Mouse (Mus musculus): Measurements from ENCODE around the gene Ift57.

DNA sequence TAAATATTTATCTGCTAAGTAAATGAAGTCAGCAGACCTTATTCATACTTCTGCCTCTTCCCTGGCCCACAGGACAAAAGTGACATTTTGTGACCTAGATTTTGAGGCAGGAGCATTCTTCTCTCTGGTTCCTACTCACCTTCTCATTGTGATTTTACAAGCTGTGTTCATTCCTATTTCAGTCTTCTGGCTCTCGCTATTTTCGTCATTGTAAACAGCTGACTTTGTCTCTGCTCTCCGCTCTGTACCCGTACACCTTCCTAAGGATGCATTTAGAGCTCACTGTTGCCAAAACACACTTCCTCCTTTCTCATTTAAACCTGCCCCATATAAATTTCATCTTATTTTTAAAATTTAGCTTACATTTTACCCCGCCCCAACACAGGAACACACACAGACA lies 26.4 kb downstream of the Ift57 start:
- no peak for TF ChIP-seq CTCF (IDR thresholded peaks at IDR 0.05; ENCODE audit: low read depth)
- TF ChIP-seq EP300 (IDR thresholded peaks at IDR 0.05; ENCODE audit: low read depth) = no peak

Measured in heart, postnatal 0 days (tissue).